Mouse (Mus musculus) left cerebral cortex, adult 2 months (tissue): ENCODE measurements at regions not wholly inside any gene's neighbourhood (a gene's known extent, or its start where the extent isn't known, plus 50 kb on each side); places are given as distances from the start of the nearest gene placed in this dataset.

Source experiments
- DNase-seq, 2 experiments: peaks; one replicate each; pipeline ENCODE4 v3.0.0; 2021 to 2022; ENCODE audit warnings: low spot score in 2 of 2, mixed read lengths in 1 of 2; ENCODE audit errors: extremely low spot score in 1 of 2
- H3K27ac ChIP-seq: fragments of 200-600 bp; 2 replicates; pipeline ENCODE4 v1.8.1; 2022
- H3K4me3 ChIP-seq: fragments of 200-600 bp; 2 replicates; pipeline ENCODE4 v1.8.1; 2022
- CTCF ChIP-seq: fragments of 200-600 bp; IDR thresholded peaks from 2 replicates; pipeline ENCODE4 v1.8.1; 2022; ENCODE audit warnings: antibody characterized with exemption, mild to moderate bottlenecking, moderate library complexity
- intact Hi-C: fragments of 180-260 bp; cut with DNase I; formaldehyde crosslinking; loops from one replicate; pipeline ENCODE4 v1.15.1; 2025

DNA sequence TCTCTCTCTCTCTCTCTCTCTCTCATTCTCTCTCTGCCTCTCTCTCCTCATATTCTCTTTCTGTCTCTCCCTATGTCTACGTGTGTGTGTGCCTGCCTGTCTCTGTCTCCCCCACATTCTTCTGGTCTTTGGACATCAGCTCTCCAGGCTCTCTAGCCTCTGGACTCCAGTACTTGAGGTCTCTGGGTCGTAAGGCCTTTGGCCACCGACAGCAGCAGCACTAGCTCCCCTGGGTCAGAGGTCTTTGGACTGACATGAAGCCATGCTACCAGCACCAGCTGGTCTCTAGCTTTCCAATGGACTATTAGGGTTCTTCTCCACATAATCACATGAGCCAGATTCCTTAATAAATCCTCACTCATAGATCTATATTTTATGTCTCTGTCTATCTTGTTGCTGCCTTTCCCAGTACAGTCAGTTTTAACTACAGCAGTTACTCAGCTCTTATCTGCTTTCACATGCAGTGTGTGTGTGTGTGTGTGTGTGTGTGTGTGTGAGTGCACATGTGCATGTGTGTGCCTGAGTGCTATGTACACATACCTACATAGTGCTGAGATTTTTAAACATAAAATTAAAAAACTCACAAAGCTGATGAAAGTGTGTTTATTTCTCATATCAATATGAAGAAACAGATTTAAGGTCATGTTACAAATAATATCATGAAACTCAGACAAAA lies 81.7 kb upstream of the Cpeb2 start:
- Histone ChIP-seq H3K27ac (no peak overlapping the region), H3K4me3 (no peak overlapping the region)
- intact Hi-C loops: loop anchor here (5.0 kb wide), 1 partner anchor 304 kb away; no protein-coding TSS in a partner anchor
- TF ChIP-seq CTCF: no peak
- no peak for DNase-seq

DNA sequence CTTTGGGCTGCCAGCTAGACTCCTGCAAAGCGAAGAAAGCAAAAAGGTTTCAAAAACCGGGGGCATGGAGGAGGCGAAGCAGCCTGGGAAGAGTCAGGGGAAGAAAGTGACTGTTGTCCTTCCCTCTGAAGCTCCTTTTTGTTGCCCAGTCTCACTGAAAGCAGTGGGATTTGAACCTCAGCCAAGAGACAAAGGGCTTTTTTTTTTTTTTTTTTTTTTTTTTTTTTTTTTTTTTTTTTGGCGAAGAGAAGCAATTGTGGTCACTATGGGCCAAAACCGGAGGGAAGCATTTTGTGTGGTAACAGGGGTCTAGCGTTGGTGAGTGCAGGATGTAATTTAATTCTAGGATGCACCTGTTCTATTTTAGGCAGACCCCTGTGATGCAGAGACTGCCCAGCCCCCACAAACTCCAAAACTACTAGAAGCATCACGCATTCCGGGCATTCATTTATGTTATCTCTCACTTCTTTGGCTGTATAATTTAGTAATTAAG lies 80.8 kb upstream of the Cpeb2 start:
- intact Hi-C loops: loop anchor here (5.0 kb wide), 1 partner anchor 305 kb away; no protein-coding TSS in a partner anchor
- no peak for TF ChIP-seq CTCF
- no peak overlapping the region for H3K4me3 ChIP-seq
- no peak for DNase-seq
- no peak overlapping the region for H3K27ac ChIP-seq

- TF ChIP-seq CTCF: no peak
- intact Hi-C loops: loop anchor here (5.0 kb wide), 1 partner anchor 306 kb away; no protein-coding TSS in a partner anchor
- DNase-seq: no peak
- Histone ChIP-seq H3K4me3 (no peak overlapping the region), H3K27ac (no peak overlapping the region)
Observed at GRCm38 (mm10) chr5:43152881-43153280, 80.1 kb upstream of the Cpeb2 start.

- no peak overlapping the region for H3K27ac ChIP-seq
- DNase-seq: no peak
- no peak for TF ChIP-seq CTCF
- intact Hi-C loops: no loop called here
- H3K4me3 ChIP-seq: no peak overlapping the region
Observed at GRCm38 (mm10) chr5:43156771-43157170, 76.2 kb upstream of the Cpeb2 start.

GRCm38 (mm10) chr5:43160140-43160539 lies 72.8 kb upstream of the Cpeb2 start:
- TF ChIP-seq CTCF: no peak
- no peak overlapping the region for H3K27ac ChIP-seq
- no peak overlapping the region for H3K4me3 ChIP-seq
- intact Hi-C loops: no loop called here
- DNase-seq: no peak

DNA sequence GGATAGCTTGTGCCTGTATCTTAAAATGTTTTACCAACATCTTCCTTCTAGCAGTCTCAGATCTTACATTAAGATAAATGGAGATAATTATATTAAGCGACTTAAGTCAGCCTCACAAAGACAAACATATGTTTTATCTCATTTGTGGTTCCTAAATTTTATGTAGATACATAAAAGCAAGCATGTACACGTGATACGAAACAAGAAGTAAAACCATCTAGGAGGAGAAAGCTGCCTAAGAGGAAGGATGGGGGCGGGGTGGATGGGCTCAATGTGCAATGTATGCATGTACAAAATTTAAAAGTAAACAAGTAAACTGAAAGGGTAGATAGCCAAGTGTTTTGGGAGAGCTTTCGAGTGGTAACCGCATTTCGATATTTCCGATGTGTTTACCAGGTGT lies 51.5 kb upstream of the Cpeb2 start:
- no peak overlapping the region for H3K4me3 ChIP-seq
- intact Hi-C loops: no loop called here

More for the DNA sequence above, 51.5 kb upstream of the Cpeb2 start:
- DNase-seq: no peak
- H3K27ac ChIP-seq: no peak overlapping the region
- TF ChIP-seq CTCF: no peak
